Mouse (Mus musculus) cortical plate, adult 2 months (tissue): Measurements from ENCODE around the gene Vsig1.

Source experiments
- CTCF ChIP-seq: fragments of 200-500 bp; IDR thresholded peaks from 2 replicates; pipeline ENCODE4 v1.5.1; 2011; ENCODE audit warnings: mild to moderate bottlenecking, control low read depth, low read length; ENCODE audit not compliant: insufficient read depth; ENCODE audit errors: extremely low read depth
- POLR2A ChIP-seq: fragments of 200-500 bp; IDR thresholded peaks from 2 replicates; pipeline ENCODE4 v1.6.1; 2011; ENCODE audit warnings: mild to moderate bottlenecking, low read length, control low read depth; ENCODE audit not compliant: insufficient read depth; ENCODE audit errors: extremely low read depth

- TF ChIP-seq CTCF (no peak), POLR2A (no peak)
Measured at GRCm38 (mm10) chrX:140985256-140985655, 77.8 kb downstream of the Vsig1 start.
